Mouse (Mus musculus) liver, embryonic 12.5 days (tissue): Measurements from ENCODE around the gene Olfr305. TPM values are rescaled to one million over a fixed set of nuclear protein-coding genes. Genes with fewer than 3 reads are reported as not detected.
"Not testable (repeated sequence)": the region's sequence is repeated elsewhere in the genome, so short reads cannot be mapped to it uniquely, and the experiment has no call there.

ENCODE experiments used
- ATAC-seq: fragments of 200-750 bp; cut with Nextera tagmentation; 2 replicates; pipeline ENCODE4 v1.8.0; 2017; ENCODE audit warnings: moderate number of reproducible peaks, mild to moderate bottlenecking, moderate library complexity
- H3K27ac ChIP-seq: fragments of 300-500 bp; sonication (generic); 2 replicates; pipeline ENCODE4 v1.5.1; 2016; ENCODE audit warnings: mild to moderate bottlenecking
- H3K27me3 ChIP-seq: fragments of 300-500 bp; sonication (generic); replicated peaks from 2 replicates; pipeline ENCODE4 v1.6.1; 2016; ENCODE audit warnings: mild to moderate bottlenecking, moderate library complexity
- H3K36me3 ChIP-seq: fragments of 300-500 bp; sonication (generic); 2 replicates; pipeline ENCODE4 v1.6.1; 2016; ENCODE audit warnings: mild to moderate bottlenecking, moderate library complexity
- H3K4me1 ChIP-seq: fragments of 300-500 bp; sonication (generic); 2 replicates; pipeline ENCODE4 v1.6.1; 2016
- H3K4me2 ChIP-seq: fragments of 300-500 bp; sonication (generic); 2 replicates; pipeline ENCODE4 v1.6.1; 2016; ENCODE audit warnings: mild to moderate bottlenecking, moderate library complexity
- H3K4me3 ChIP-seq: fragments of 300-500 bp; sonication (generic); 2 replicates; pipeline ENCODE4 v1.5.1; 2016; ENCODE audit warnings: mild to moderate bottlenecking, moderate library complexity
- H3K9ac ChIP-seq: fragments of 300-500 bp; sonication (generic); 2 replicates; pipeline ENCODE4 v1.6.1; 2016; ENCODE audit warnings: mild to moderate bottlenecking, moderate library complexity
- H3K9me3 ChIP-seq: fragments of 300-500 bp; sonication (generic); replicated peaks from 2 replicates; pipeline ENCODE4 v1.6.1; 2016; ENCODE audit warnings: mild to moderate bottlenecking, moderate library complexity
- WGBS: fragments of 180-500 bp; shearing (Covaris S2); methylation state at CpG from one replicate; pipeline ENCODE4 v1.1.7; 2016; ENCODE audit not compliant: insufficient replicate concordance; 5-methylcytosine and 5-hydroxymethylcytosine counted together
- polyA plus RNA-seq: library from polyadenylated mRNA; unstranded; fragments of >200 nt; fragmentation: Nextera tagmentation; extraction: Ambion mirVana; gene quantifications from 2 replicates; pipeline ENCODE4 v1.2.1, GENCODE M21; 2016

The Olfr305 gene
- not detected in 2 replicates for polyA plus RNA-seq

GRCm38 (mm10) chr7:86366828-86367227 is at the start of gene Olfr305:
Gene Olfr305 (minus strand): TSS chr7:86366928.
- H3K4me2 ChIP-seq = no peak within 1 kb of the TSS
- no peak within 1 kb of the TSS for H3K9ac ChIP-seq
- no peak for ATAC-seq
- 68% methylated on average over 1 of the region's 1 CpGs for WGBS
- no peaks in the 10 kb centered on the region for H3K27me3 ChIP-seq
- no peaks in the 10 kb centered on the region for H3K4me1 ChIP-seq
- H3K27ac ChIP-seq = no peak within 1 kb of the TSS
- no peaks in the 10 kb centered on the region for H3K36me3 ChIP-seq
- H3K9me3 ChIP-seq = no peaks in the 10 kb centered on the region
- H3K4me3 ChIP-seq = no peak within 1 kb of the TSS

- no peak for ATAC-seq
- H3K9ac ChIP-seq = no peak within 1 kb of the TSS
- no peak within 1 kb of the TSS for H3K27ac ChIP-seq
- H3K9me3 ChIP-seq = no peaks in the 10 kb centered on the region
- no peak within 1 kb of the TSS for H3K4me2 ChIP-seq
- H3K36me3 ChIP-seq = no peaks in the 10 kb centered on the region
- H3K27me3 ChIP-seq = no peaks in the 10 kb centered on the region
- no peaks in the 10 kb centered on the region for H3K4me1 ChIP-seq
- 56% methylated on average over 2 of the region's 2 CpGs for WGBS
- H3K4me3 ChIP-seq = no peak within 1 kb of the TSS
These were observed 36.8 kb upstream of the Olfr305 start, which contains the start of gene Olfr301 for GRCm38 (mm10) chr7:86403546-86403945. Gene Olfr301 (plus strand): TSS chr7:86403846.

- Histone ChIP-seq H3K4me2 (no peak within 1 kb of the TSS), H3K4me1 (no peaks in the 10 kb centered on the region), H3K9me3 (no peaks in the 10 kb centered on the region), H3K4me3 (no peak within 1 kb of the TSS), H3K27me3 (no peaks in the 10 kb centered on the region), H3K9ac (no peak within 1 kb of the TSS), H3K36me3 (no peaks in the 10 kb centered on the region), H3K27ac (no peak within 1 kb of the TSS)
- ATAC-seq = no peak
These were observed 31.0 kb upstream of the Olfr305 start, which contains the start of gene Olfr303 for GRCm38 (mm10) chr7:86397689-86398088. Gene Olfr303 (minus strand): TSS chr7:86397789.

GRCm38 (mm10) chr7:86386558-86386957 is 19.8 kb upstream of the Olfr305 start, which contains the start of gene Olfr304:
Gene Olfr304 (minus strand): TSS chr7:86386658.
- no peak for ATAC-seq
- Histone ChIP-seq H3K4me3 (no peak within 1 kb of the TSS), H3K36me3 (no peaks in the 10 kb centered on the region), H3K27ac (no peak within 1 kb of the TSS), H3K27me3 (no peaks in the 10 kb centered on the region), H3K9me3 (no peaks in the 10 kb centered on the region), H3K4me1 (no peaks in the 10 kb centered on the region), H3K9ac (no peak within 1 kb of the TSS), H3K4me2 (no peak within 1 kb of the TSS)
- WGBS = 41% methylated on average over 1 of the region's 1 CpGs

GRCm38 (mm10) chr7:86385769-86386168 is 19.0 kb upstream of the Olfr305 start:
- H3K27ac ChIP-seq = no peak overlapping the region
- ATAC-seq = no peak
- no peaks in the 10 kb centered on the region for H3K9me3 ChIP-seq
- H3K4me1 ChIP-seq = no peaks in the 10 kb centered on the region
- WGBS = 62% methylated on average over 3 of the region's 3 CpGs
- no peak overlapping the region for H3K4me2 ChIP-seq
- no peak overlapping the region for H3K4me3 ChIP-seq
- H3K36me3 ChIP-seq = no peaks in the 10 kb centered on the region
- no peaks in the 10 kb centered on the region for H3K27me3 ChIP-seq
- H3K9ac ChIP-seq = no peak overlapping the region

- H3K36me3 ChIP-seq, H3K4me1 ChIP-seq, H3K9ac ChIP-seq, H3K27ac ChIP-seq, ATAC-seq, H3K4me3 ChIP-seq, H3K27me3 ChIP-seq, H3K9me3 ChIP-seq, H3K4me2 ChIP-seq: not testable (repeated sequence)
- WGBS = 79% methylated on average over 9 of the region's 9 CpGs
These were observed 20.4 kb downstream of the Olfr305 start for GRCm38 (mm10) chr7:86346296-86346695.

- ATAC-seq = no peak
- 53% methylated on average over 3 of the region's 3 CpGs for WGBS
- no peaks in the 10 kb centered on the region for H3K9me3 ChIP-seq
- no peaks in the 10 kb centered on the region for H3K36me3 ChIP-seq
- H3K4me3 ChIP-seq = no peak overlapping the region
- H3K27ac ChIP-seq = no peak overlapping the region
- H3K4me2 ChIP-seq = no peak overlapping the region
- no peaks in the 10 kb centered on the region for H3K27me3 ChIP-seq
- no peak overlapping the region for H3K9ac ChIP-seq
- H3K4me1 ChIP-seq = no peaks in the 10 kb centered on the region
These were observed 22.5 kb downstream of the Olfr305 start for GRCm38 (mm10) chr7:86344253-86344652.

- Histone ChIP-seq H3K4me2 (no peak overlapping the region), H3K27ac (no peak overlapping the region), H3K4me3 (no peak overlapping the region), H3K4me1 (no peaks in the 10 kb centered on the region), H3K36me3 (no peaks in the 10 kb centered on the region), H3K9me3 (no peaks in the 10 kb centered on the region), H3K9ac (no peak overlapping the region), H3K27me3 (no peaks in the 10 kb centered on the region)
- ATAC-seq = no peak
- 57% methylated on average over 14 of the region's 14 CpGs for WGBS
These were observed 23.7 kb downstream of the Olfr305 start for GRCm38 (mm10) chr7:86342881-86343565.

- Histone ChIP-seq H3K4me2 (no peak within 1 kb of the TSS), H3K36me3 (no peaks in the 10 kb centered on the region), H3K27ac (no peak within 1 kb of the TSS), H3K4me1 (no peaks in the 10 kb centered on the region), H3K4me3 (no peak within 1 kb of the TSS), H3K9ac (no peak within 1 kb of the TSS), H3K27me3 (no peaks in the 10 kb centered on the region), H3K9me3 (no peaks in the 10 kb centered on the region)
- WGBS = 42% methylated on average over 1 of the region's 1 CpGs
- no peak for ATAC-seq
These were observed 29.2 kb downstream of the Olfr305 start, which contains the start of gene Olfr307 for GRCm38 (mm10) chr7:86337486-86337885. Gene Olfr307 (minus strand): TSS chr7:86337586.

GRCm38 (mm10) chr7:86325530-86325929 is 41.2 kb downstream of the Olfr305 start, which contains the start of gene Olfr308:
Gene Olfr308 (minus strand): TSS chr7:86325630.
- H3K27ac ChIP-seq = no peak within 1 kb of the TSS
- no peak within 1 kb of the TSS for H3K4me3 ChIP-seq
- no peaks in the 10 kb centered on the region for H3K27me3 ChIP-seq
- no peak within 1 kb of the TSS for H3K9ac ChIP-seq
- no peaks in the 10 kb centered on the region for H3K4me1 ChIP-seq
- no peaks in the 10 kb centered on the region for H3K36me3 ChIP-seq
- ATAC-seq = no peak
- no peak within 1 kb of the TSS for H3K4me2 ChIP-seq
- H3K9me3 ChIP-seq = no peaks in the 10 kb centered on the region

GRCm38 (mm10) chr7:86321323-86321722 is 45.4 kb downstream of the Olfr305 start:
- H3K9me3 ChIP-seq = no peaks in the 10 kb centered on the region

GRCm38 (mm10) chr7:86313608-86314007 is 53.1 kb downstream of the Olfr305 start, which contains the start of gene Olfr309:
Gene Olfr309 (minus strand): TSS chr7:86313708.
- 49% methylated on average over 2 of the region's 2 CpGs for WGBS
- H3K4me2 ChIP-seq = no peak within 1 kb of the TSS
- no peaks in the 10 kb centered on the region for H3K36me3 ChIP-seq
- no peaks in the 10 kb centered on the region for H3K4me1 ChIP-seq
- no peak within 1 kb of the TSS for H3K9ac ChIP-seq
- no peaks in the 10 kb centered on the region for H3K27me3 ChIP-seq
- no peak within 1 kb of the TSS for H3K27ac ChIP-seq
- ATAC-seq = no peak
- no peak within 1 kb of the TSS for H3K4me3 ChIP-seq
- no peaks in the 10 kb centered on the region for H3K9me3 ChIP-seq

More at GRCm38 (mm10) chr7:86321323-86321722, 45.4 kb downstream of the Olfr305 start:
- Histone ChIP-seq H3K4me3 (no peak overlapping the region), H3K4me2 (no peak overlapping the region), H3K27me3 (no peaks in the 10 kb centered on the region), H3K36me3 (no peaks in the 10 kb centered on the region), H3K9ac (no peak overlapping the region), H3K27ac (no peak overlapping the region), H3K4me1 (no peaks in the 10 kb centered on the region)
- WGBS = 81% methylated on average over 2 of the region's 2 CpGs
- no peak for ATAC-seq
